Mouse (Mus musculus): ENCODE measurements around the gene Vmn1r85.
A peak's percentile ranks its signal among the peaks of the same experiment; 100 is the strongest.
"Not testable (repeated sequence)": the region's sequence is repeated elsewhere in the genome, so short reads cannot be mapped to it uniquely, and the experiment has no call there.

The Vmn1r85 gene

GRCm38 (mm10) chr7:13095073-13095472 is at the start of gene Vmn1r85:
Gene Vmn1r85 (minus strand): TSS chr7:13095173.
- DNase-seq (ENCODE audit: low read depth, low spot score): no peak

GRCm38 (mm10) chr7:13140057-13140456 is 45.1 kb upstream of the Vmn1r85 start, which contains the start of gene Vmn1r87:
Gene Vmn1r87 (minus strand): TSS chr7:13140157.
- no peak for DNase-seq (ENCODE audit: low read depth, low spot score)

GRCm38 (mm10) chr7:13137340-13137739 is 42.4 kb upstream of the Vmn1r85 start:
- DNase-seq (ENCODE audit: low read depth, low spot score): no peak

GRCm38 (mm10) chr7:13131856-13132255 is 36.9 kb upstream of the Vmn1r85 start:
- no peak for DNase-seq (ENCODE audit: low read depth, low spot score)

GRCm38 (mm10) chr7:13123554-13124153 is 28.7 kb upstream of the Vmn1r85 start:
- not testable (repeated sequence) for DNase-seq (ENCODE audit: low read depth, low spot score)

GRCm38 (mm10) chr7:13119817-13120216 is 24.8 kb upstream of the Vmn1r85 start, which contains the start of gene Vmn1r86:
Gene Vmn1r86 (minus strand): TSS chr7:13119917.
- DNase-seq (ENCODE audit: low read depth, low spot score): no peak

- no peak for DNase-seq (ENCODE audit: low read depth, low spot score)
These were observed 22.7 kb downstream of the Vmn1r85 start for GRCm38 (mm10) chr7:13072293-13072692.

GRCm38 (mm10) chr7:13063399-13063798 is 31.6 kb downstream of the Vmn1r85 start:
- peak; percentile 68 for DNase-seq (ENCODE audit: low read depth, low spot score)

GRCm38 (mm10) chr7:13059536-13059935 is 35.4 kb downstream of the Vmn1r85 start:
- no peak for DNase-seq (ENCODE audit: low read depth, low spot score)

GRCm38 (mm10) chr7:13056913-13057700 is 37.9 kb downstream of the Vmn1r85 start:
- no peak for DNase-seq (ENCODE audit: low read depth, low spot score)

GRCm38 (mm10) chr7:13054287-13055010 is 40.5 kb downstream of the Vmn1r85 start, which contains the start of gene Mzf1:
Gene Mzf1 (minus strand): TSS chr7:13054764.
- peak; percentile 97 for DNase-seq (ENCODE audit: low read depth, low spot score)

GRCm38 (mm10) chr7:13053961-13054286 is 41.0 kb downstream of the Vmn1r85 start:
- no peak for DNase-seq (ENCODE audit: low read depth, low spot score)

GRCm38 (mm10) chr7:13053501-13053900 is 41.5 kb downstream of the Vmn1r85 start:
- DNase-seq (ENCODE audit: low read depth, low spot score): no peak

- DNase-seq (ENCODE audit: low read depth, low spot score): no peak
These were observed 42.0 kb downstream of the Vmn1r85 start for GRCm38 (mm10) chr7:13053001-13053400.

- DNase-seq (ENCODE audit: low read depth, low spot score): peak; percentile 87
These were observed 48.9 kb downstream of the Vmn1r85 start for GRCm38 (mm10) chr7:13046084-13046483.

GRCm38 (mm10) chr7:13044254-13044625 is 50.7 kb downstream of the Vmn1r85 start:
- DNase-seq (ENCODE audit: low read depth, low spot score): no peak

- no peak for DNase-seq (ENCODE audit: low read depth, low spot score)
These were observed 51.3 kb downstream of the Vmn1r85 start for GRCm38 (mm10) chr7:13043445-13044253.

- no peak for DNase-seq (ENCODE audit: low read depth, low spot score)
These were observed 51.9 kb downstream of the Vmn1r85 start for GRCm38 (mm10) chr7:13043120-13043444.

- no peak for DNase-seq (ENCODE audit: low read depth, low spot score)
These were observed 52.5 kb downstream of the Vmn1r85 start for GRCm38 (mm10) chr7:13042511-13042910.

- no peak for DNase-seq (ENCODE audit: low read depth, low spot score)
These were observed 53.7 kb downstream of the Vmn1r85 start for GRCm38 (mm10) chr7:13041256-13041655.

GRCm38 (mm10) chr7:13039181-13039580 is 55.8 kb downstream of the Vmn1r85 start:
- DNase-seq (ENCODE audit: low read depth, low spot score): no peak

Data from CD4-positive, CD25-positive, alpha-beta regulatory T cell, adult 2 months (primary cell).